Mouse (Mus musculus) testis, postnatal 14 days (tissue): ENCODE measurements around the gene Tmem54.

ENCODE experiments used
- DNase-seq: peaks from one replicate; pipeline ENCODE4 v3.0.0; 2021; ENCODE audit warnings: low spot score

Gene Tmem54

DNA sequence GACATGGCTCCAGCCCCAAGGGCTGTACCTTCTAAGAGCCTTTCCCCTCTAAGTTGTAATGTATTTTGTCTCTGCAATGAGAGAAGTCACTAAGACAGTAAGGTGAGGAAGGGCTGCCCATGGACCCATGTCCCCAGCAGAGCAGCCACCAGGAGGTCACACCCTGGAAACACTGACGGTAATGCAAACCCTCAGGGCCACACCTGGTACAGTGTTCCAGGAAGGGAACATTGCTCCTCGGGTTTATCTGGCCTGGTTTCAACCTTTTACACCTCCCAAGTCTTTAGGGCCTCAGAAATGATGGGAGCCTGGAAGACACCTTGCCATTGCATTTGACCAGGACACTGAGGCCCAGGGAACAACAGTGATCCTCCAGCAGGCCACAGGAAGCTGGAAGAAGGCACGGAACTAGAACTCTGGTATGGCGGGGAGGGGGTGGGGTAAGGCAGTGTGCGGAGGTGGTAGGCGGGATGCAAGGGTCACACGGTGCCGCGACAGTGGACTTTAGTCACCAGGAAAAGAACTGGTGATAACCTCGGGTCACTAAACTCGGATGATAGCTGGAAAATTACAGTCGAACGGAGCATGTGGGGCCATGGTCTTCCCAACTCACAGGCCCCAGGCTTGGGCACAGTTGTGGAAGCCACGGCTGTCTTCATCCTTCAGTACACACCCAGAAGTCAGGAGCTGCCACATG, 3.1 kb upstream of the Tmem54 start:
- DNase-seq = no peak

DNA sequence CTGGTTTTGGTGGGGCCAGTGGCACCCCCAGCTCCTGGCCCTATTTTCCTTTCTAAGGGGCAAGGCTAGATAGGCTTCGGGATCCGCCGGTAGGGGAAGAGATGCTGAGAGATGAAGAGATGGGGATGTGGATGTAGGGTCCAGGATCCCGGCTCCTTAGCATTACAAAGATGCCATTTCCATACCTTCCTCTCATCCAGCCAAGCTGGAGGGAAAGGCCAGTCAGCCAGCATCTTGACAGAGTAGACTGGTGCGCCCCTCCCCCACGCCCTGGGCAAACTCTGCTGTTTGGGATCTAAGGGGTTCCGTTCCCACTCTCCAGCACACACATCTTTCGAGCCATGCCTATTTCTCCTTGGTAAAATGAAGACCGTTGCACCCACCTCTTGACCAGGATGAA, 725 bp downstream of the Tmem54 start:
- DNase-seq = no peak

DNA sequence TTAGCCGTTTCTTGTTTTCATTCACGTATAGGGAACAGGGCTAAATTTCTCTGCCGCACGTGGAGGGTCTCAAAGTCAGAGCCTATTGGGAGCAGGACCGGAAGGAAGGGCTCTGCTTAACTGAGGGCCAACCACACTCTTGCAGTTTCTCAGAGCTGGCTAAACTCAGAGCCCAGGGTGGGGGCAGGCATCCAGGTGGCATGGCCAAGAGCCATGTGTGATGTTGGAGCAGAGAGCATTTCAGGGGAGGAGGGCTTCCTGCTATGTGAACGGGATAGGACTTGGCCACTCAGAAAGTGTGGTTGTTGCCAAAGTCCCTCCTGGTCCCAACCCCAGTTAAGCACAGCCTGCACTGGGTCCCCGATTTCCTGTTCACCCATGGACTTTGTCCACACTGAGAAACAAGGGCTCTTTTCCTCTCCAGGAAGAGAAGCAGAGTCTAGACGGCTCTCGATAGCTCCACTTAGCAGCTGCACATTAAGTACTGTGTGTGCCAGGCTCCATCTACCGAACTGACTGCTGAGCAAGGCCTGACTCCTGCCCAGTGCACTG, 2.1 kb downstream of the Tmem54 start:
- no peak for DNase-seq

DNA sequence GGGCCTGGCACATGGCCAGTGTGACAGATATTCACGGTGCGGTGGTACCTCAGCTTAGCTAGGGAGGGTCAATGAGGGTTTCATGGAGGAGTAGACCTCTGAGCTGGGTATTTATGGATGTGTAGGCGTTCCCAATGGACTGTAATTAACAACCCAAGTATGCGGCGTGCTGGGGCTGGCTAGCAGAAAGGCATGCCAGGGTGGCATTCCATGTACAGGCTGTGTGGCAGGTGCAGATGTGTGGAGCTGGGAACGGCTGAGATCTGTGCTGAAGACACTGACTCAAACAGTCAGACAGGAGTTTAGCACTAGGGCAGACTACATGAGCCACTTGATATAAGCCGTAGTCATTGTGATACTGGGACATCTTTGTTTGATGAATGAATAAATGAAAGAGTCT, 3.3 kb downstream of the Tmem54 start:
- DNase-seq = no peak

DNA sequence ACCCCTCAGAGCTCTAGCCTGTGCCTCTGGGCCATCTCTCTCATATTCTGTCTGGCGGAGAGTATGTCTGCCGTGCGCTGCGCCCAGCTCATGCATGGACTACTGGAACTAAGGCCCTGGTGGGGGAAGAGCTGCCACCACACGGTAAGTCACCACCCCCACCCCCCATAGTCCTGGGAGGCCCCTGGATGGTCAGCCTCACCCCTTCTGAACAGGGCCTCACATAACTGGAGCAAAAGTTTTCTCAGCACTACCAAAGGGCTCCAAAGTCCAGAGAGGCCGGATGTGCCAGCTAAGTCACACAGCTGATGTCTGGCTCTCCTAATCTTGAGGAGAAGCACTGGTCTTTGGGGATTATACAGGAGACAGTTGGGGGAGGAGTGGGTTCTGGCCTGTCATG, 5.5 kb downstream of the Tmem54 start:
- DNase-seq = no peak

DNA sequence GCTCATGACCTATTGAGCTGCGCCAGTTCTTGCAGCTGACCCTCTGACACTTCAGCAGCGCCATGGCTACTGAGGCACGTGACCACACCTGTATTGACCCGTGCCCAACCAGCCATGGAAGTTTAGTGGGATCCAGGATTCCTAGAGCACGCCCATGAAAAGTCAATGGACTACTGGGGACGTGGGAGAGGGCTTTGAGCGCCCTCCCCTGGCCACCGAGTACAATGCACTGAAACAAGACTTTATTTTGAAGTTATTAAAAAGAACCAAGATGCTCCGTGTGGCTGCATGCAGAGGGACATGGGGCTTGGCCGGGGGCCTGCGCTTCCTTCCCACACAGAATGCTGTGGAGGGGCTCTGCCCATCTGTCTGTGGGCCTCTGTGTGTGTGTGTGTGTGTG, 6.0 kb downstream of the Tmem54 start:
- no peak for DNase-seq

DNA sequence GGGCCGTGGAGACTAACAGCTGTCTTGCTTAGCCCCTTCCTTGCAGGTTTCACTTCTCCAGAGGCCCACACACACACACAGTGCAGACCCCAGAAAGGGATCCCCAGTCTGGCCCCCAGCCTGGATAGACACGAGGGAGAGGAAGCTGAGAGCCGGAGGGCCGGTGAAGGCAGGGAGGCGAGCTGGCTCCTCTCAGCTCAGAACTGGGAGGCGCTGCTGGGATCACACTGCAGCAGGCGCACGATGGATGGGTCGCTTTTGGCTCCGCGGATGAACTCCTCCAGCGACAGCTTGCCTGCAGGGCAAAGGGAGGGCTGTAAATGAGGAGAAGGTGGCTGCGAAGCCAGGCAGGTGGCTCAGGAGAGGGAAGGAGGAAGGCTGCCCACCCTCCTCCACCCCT, 6.9 kb downstream of the Tmem54 start:
- DNase-seq = no peak

DNA sequence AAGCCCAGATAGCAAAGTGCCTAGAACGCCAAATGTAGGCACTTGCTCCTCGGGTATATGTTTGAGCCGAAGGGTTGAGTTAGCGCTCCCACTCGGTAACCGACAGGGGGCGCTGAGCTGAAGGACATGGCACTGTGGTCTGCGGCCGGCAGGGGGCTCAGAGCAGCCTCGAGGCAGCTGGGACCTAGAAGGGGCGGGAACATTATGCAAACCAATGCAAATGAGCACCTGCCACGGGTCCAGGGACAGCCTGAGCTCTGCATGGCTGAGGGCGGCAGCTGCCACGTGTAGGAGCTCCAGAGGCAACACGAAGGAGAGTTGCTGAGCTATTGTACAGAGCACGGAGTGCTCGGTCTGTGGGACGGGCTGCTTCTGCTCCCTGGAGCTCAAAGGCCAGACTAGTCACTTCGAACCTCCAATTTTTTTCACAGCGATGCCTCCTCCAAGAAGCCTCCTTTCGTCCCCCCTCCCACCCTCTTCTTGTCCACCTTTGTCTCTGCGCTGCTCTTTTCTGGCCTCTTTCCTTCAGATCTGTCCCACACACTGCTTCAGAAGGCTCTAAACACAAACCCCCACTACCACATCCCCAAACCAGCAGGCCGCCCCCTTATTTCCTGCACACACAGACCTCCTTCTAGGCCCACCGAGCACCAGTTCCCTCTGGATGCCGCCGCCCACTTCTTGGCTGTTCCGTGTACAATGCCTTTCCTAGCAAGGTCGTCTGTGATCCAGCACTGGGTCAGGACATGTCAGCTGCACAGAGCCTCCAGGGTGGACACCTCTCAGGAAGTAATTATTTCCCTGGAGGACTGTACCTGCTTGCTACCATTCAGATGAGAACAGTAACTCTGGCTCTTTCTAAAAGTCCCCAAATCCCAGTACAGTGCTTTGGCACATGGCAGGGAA, 8.0 kb downstream of the Tmem54 start:
- DNase-seq = peak; percentile 91

DNA sequence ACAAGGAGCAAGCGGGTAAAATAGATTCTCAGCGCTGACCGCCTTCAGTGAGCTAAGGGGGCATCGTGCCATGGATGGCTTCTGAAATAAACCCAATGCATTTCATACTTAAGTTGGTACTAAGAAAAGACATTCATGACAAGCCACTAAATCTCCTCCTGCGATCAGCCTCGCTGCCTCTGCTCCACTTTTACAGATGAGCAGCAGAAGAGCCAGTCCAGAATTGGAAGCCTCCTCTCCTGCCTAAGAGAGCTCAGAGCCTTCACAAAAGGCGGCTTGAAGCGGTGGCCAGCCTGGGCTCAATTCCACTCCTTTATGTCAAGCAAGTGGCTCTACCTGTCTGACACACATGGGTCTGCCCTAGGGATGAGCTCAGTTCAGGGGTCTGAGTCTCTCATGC, 11.4 kb downstream of the Tmem54 start:
- no peak for DNase-seq

DNA sequence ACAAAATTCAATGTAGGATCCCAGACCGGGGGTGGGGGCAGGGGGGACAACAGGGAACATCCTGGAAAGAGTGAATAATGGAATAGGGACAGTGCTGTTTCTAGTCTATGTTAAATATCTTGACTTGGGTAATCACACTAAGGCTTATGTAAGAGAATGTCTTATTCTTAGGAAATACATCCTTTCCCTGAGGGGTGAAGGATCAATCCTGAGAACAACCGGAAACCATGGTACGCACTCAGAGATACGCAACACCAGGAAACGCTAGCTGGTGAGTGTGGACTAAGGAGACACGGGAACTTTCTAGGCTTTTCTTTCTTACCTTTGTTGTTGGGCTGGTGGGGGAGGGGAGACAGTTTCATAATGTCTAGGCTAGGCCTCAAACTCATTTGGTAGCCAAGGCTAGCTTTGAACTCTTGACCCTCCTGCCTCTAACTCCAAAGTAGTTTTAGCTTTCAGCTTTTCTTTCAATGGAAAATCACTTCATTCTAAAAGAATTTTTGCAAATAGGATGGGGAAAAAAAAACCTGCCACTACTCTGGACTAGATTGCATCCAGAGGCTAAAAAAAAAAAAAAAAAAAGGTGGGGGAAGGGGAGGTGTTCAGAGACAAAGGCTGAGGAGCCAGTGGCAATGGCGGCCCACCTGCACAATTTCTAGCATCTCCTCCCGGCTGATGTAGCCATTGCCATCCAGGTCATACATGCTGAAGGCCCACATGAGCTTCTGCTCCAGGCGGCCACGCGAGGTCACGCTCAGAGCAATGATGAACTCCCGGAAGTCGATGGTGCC, 12.6 kb downstream of the Tmem54 start:
- no peak for DNase-seq

DNA sequence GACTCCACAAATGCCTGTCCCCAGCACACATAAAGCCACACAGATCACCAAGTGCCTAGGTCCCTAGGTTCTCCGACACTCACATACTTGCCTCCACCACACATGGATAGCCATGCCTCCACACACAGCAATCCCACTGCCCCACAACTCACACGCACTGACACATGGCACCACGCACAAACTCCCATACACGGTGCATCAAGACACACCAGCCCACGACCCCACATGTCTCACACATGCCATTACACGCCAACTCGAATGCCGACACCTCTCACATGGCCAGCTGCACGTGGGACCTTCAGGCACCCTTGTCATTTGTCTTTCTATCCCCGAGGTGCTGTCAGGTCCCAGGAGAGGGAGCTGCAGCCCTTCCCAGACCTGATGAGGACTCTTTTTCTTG, 14.4 kb downstream of the Tmem54 start:
- DNase-seq = no peak

DNA sequence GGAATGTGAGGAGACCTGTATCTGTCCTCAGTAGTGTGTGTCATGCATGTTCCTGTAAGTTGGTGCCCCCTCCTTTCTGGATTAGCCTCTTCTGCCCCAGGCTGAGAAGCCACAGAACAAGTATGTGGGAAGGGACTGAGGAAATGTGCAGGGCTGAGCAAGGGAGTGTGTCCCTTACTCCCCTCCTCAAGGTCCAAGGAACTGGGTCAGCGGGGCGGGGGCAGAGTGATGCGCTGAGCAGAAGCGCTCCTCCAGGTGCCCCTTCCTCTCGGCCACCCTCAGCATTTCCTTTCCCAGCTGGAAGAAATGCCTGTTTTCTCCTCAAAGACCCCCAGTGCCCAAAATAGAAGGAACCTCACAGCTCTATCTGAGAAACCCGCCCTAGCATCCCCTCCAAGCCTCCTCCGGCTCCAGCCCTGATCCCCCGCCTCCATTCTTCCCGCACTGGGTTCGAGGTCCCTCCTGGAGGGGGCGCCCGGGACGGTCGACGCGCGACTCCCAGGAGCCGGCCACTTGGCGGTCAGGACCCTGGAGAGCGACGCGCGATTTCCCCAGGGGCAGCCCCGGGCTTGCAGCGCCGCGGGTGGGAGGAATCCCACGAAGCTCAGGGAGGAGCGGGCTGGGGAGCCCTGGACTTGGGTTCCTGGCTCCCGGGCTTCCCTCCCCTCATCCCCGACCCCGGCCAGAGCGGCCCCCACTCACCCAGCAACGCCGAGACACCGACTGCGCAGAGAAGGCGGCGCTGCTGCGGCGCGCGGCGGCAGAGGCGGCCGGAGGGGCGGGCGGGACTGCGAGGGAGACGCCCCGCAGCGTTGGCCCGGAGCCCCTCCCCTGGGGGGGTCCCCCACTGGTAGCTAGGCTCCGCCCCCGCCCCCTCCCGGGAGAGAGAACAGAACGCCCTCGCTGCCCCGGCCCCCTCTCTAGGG, 15.4 kb downstream of the Tmem54 start:
- DNase-seq = peak; percentile 72

DNA sequence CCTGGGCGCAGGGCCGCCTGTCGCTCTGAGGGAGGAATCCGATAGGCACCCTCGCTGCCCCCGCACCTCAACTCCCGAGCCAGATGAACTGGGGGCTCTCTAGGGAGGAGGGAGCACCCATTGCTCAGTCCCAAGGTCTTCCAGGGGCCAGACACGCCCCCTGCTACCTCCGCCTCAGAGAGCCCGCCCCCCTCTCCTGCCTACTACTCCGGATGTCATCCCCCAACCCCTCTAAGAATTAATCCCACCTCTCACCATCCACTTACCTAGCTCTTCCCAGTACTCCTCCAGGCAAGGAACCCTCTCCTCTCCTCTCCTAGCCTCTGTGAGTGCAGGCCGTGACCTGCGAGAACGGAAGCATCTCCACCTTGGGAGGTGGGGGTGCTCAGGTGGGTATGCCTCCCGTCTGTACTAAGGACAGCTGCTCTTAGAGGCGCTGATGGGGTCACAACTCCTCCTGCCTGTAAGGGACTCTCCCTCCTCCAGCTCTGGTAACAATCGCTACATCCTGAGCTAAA, 16.3 kb downstream of the Tmem54 start, which contains the start of gene Hpca:
Hpca (minus strand) TSS at position 468 of the 518 bp plus-strand sequence.
- no peak for DNase-seq

DNA sequence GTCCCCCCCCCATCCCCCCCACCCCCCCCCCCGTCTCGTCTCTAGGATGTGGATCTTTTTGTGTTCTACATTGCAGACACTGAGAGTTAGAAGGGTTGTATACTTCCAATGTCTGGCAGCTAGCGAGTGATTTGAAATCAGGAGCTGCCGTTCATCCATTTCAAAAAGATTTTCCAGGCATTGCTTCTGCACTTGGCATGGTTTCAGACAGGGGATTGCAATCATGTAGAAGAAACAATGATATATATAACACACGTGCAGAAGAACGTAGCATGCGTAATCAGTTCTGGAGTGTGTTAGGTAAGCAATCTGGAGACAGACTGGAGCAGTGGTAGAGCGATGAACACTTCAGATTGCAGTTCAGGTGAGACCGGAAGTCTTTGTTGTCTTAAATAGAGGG, 16.8 kb downstream of the Tmem54 start:
- DNase-seq = no peak

DNA sequence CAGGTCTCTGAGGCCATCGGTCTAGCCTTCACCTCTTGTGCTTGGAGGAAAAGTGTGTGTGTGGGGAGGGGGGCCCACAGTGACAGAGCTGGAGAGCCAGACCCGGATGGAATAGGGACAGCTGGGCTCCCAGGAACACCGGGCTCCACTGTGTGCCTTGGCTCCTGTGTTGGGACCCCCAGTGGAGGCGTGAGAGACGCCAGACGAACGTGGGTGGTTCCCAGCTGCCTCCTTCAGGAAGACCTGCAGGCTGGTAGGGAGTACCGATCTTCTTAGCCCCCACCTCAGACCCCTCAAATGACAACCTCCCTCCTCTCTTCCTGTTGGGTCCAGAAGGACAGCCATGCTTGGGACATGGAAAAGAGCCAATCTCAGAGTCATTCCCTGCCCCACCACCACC, 17.4 kb downstream of the Tmem54 start:
- DNase-seq = no peak

DNA sequence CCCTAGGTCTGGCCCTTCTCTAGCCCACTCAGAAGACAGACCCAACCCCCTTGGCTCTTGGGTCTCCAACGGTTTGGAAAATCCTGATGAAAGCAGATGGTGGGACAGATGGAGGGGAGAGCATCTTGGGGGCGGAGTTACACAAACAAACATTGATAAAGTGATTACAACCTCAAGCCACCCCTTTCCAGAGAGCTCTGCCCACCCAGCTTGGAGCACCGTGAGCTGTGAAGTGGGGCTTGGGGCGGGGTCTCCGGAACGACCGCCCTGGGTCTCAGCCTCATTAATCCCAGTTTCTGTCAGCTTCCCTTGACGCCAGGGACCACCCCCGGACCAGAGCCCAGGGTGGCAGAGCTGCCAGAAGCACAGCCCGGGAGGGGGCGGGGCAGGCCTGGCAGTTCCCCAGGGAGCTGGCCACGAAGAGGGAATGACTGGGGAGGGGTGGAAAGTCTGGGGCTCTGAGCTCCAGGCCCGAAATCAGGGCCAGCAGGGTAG, 19.4 kb downstream of the Tmem54 start:
- DNase-seq = no peak

DNA sequence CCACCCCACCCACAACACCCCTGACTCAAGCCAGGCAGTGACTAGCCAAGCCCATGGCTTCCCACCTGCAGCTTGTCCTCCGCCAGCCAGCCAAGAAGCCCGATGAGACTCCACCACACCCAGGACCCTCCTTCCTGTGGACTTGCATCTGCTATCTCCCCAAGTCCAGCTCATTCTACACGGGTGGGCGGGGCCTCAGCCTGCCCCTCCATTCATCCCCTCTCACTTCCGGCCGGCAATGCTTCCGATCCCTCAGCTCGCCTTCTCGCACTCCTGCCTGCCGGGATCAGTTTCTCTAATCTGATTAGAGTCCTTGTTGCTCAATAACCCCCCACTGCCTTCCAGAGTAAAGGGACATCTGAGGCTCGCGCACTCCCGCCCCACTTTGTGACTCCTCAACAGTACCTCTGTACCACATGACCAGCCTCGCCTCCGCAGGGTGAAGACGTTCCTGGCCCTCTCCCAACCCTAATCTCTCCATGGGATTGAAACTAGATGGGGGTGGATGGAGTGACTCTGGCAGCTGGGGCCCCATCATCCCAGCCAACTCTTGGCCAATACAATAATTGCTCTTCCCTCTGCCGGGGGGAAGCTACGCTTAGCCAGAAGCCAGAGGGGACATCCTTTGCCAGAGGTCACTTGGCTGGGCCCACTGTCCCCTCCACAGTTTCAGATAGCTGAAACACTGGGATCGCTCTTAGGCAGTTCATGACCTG, 20.5 kb downstream of the Tmem54 start:
- DNase-seq = no peak

DNA sequence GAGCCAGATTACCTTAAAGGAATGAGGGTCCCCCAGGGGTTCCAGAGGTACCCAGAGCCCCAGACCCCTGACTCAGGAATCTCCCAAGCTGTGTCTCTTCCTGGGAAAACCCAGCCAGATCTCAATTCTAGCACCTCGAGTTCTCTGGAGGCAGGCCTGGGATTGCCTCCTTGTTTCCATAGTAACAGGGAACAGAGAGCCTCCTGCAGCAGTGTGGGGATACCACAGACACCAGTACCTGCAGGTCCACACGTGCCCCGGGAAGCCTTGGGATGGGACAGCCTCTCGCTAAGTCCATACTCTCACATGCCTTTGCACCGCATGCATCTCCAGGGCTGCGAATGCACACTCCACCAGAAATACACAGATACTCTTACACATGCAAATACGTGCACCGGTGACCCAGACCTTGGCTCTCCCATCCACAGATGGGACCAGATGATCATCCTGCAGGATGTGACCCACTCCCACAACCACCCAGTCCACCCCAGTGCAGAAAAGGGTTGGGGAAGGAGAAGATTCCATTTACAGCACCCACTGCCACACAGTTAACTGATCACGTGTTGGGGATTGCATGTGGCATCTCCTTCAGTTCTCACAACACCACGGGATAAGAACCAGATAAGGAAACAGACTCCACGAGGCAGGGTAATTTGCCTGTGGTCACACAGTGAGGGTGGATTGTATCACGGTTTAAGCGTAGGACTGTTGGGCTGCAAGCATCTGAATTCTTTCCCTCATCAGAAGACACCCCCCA, 23.4 kb downstream of the Tmem54 start:
- no peak for DNase-seq

DNA sequence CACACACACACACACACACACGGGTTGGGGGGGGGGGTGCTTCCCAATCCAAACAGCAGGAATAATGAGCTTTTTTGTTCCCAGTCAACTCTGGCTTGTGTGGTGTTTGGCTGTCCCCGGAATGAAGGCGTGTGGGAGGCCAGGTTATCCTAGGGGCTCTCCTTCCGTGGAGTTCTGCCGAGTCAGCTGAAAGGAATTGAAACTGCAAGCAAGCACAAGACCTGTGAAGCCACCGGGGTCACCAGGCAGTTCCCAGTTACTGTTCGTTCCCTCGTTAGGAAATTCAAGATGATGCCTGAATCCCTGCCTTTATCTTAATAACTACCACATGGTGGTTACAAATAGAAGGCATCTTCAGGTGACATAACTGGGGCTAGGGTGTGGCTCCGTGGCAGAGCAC, 24.0 kb downstream of the Tmem54 start:
- peak; percentile 46 for DNase-seq
